Mouse (Mus musculus): ENCODE measurements around the gene Tenm4.

Gene Tenm4

DNA sequence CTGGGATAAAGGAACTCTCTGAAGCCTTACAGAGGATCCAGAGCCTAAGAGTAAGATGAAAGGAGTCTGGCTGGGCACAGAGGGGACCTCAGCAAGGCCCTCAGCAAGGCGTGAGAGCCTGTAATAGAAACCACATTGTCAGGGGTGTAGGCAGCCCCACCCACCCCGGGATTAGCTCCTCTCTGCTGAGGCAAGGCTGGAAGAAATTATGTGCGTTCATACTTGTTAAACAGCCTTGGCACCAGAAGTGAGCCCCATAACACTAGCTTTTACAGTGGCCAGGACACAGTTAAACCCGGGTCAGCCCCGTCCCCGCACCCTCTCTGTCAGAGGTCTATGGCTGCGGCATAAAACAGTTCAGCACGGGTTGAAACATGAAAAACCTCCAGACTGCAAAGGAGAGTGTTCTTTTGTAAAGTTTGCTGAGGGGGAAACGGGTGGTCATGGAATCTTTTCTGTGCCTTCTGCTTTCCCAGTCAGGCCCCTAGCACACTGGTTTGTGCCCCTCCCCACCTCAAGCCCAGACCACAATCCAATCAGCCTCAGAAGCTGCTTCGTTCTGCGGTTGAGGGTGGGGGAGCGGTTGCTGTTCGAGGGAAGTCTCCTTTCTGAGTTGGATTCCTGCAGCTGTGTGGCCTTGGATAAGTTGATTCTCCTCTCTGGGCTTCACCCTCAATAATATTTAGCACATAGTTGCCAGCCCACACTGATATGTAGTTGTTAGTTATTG is 486.2 kb downstream of the Tenm4 start:
- DNase-seq, result no peak

DNA sequence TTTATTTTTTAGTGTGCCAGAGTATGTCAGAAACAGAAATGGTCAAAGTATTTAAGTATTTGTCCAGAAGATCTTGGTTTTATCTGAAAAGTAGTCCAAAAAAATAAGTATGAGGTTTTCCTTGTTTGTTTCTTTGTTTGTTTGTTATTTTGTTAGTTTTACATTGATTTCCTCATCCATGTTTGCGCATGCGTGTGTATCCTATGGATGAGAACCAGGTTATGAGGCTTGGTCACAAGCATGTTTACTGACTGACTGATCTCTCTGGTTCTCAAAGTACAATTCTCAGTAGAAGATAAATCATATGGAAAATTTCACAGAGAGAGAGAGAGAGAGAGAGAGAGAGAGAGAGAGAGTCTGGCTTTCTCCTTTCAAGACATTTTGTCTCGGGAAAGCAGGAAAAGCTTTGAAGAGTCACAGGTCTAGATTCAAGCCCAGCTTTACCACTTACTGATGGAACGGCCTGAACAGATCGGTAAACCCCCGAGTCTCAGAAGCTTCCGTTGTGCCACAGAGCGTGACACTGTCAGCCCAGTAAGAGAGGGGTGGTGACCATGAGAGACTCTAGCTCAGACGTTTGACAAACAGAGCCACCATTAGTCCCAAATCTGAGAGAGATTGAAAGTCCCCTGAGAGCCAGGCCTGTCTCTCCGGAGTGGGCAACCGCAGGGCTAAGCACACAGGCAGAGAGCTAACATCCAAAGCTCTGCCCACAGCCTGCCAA is 487.0 kb downstream of the Tenm4 start:
- no peak for DNase-seq

DNA sequence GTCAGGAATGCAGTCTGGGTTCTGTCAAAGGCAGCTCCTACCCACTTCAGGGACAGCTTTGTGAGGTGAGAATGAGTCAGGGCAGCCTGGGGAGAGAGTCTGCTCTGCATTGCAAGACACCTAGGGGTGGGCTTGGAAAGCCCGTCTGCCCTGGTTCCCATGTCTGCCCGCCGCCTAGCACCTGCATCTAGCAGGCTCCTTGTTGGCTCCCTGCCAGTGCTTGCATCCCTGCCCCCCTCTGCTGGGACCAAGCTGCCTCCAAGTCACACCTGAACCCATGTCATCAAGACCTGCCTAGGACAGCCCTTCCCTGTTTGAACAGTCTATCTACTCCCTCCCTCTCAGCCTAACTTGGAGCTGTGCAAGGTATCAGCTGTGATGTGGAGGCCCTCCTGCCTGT is 489.9 kb downstream of the Tenm4 start:
- DNase-seq, result no peak

DNA sequence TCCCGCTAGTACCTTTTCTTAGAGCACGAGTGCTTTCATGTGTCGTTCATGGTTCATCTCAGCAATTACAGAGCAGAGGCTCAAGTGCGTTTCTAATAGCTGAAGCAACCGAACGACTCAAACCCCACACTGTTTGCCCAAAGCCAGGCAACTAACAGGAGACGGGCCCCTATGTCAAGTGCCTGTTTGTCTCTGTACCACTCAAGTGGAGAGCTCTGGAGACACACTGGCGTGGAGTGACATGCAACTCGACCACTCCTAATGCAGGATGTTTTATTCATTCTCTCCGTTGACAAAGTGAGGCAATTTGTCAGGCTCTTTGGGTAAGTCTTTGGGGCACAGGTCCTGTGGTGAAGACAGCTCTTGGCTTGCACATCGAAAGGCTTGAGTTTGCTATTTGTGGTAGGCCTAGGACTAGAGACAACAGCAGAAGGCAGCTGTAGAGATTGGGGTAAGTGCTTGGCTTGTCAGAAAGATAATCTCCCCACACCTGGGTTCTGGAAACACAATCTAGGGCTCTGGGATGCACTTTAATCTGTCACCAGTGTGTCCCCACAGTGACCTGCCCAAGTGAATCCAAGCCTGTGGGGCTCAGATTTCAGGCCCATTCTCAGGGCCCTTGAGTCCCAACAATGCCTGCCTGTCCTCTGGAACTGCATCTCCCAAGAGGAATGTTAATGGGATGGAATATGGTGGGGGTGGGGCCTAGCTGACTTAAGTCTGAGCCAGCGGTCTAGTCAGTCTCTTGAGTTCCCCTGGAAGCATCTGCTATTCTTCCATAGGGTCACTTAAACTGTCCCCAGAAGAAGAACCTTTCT is 490.5 kb downstream of the Tenm4 start:
- no peak for DNase-seq

DNA sequence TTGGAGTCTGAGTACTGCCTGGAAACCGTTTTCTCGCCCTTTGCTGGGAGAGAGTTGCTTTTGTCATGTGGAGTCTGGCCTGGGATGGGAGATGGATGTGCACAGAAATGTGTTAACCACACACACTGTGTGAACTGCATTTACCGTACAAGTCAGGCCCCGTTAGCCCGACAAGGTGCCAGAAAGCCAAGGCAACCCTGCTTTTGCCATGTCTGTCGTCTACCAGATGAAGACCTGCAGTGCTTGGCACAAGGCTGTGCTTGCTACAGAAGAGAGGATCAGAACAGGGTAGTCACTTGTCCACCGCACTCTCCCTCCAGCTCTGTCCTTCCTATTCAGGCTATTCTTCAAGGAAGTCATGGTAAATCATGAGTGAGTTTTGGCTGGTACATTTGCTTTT is 492.3 kb downstream of the Tenm4 start:
- DNase-seq, result no peak

DNA sequence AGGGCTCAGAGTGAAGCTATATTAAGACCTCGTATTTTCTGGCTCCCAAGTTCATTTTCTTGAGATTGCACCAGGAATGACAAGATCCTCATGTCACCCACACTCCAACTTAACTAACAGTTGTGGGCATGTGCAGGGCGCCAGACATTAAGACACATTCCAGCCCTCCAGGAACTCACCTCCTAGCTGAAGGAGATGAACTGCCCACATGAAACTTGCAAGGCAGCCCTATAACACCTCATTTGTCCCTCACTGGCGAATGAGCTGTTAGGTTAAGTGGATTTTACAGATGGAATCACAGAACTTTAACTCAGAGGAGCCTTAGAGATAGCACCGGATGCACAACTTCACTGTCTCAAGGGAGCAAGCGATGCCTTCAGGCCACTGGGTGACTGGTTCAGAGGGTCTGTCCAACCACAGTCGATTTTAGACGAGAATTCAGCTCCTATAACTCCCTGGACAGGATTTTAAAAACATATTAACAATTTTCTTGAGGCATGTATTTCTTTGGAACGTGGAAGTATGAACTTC is 495.4 kb downstream of the Tenm4 start:
- DNase-seq, result no peak

DNA sequence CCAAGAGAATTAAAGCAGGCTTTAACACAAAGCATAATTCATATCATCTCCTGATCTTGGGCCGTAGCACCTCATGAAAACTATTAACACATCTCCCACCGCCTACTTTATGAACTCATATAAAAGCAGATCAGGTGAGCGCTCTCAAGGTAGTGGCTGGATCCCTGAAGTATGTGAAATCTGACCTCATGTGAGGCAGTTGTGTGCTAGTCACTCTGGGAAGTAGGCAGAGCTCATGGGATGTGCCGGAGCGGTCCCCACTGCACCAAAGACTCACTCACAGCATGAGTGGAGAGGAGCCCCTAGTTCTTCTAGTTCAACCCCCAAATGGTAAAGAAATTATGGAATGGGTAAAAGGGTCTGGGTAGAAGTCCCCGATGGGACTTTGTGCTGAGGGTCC is 496.6 kb downstream of the Tenm4 start:
- no peak for DNase-seq

DNA sequence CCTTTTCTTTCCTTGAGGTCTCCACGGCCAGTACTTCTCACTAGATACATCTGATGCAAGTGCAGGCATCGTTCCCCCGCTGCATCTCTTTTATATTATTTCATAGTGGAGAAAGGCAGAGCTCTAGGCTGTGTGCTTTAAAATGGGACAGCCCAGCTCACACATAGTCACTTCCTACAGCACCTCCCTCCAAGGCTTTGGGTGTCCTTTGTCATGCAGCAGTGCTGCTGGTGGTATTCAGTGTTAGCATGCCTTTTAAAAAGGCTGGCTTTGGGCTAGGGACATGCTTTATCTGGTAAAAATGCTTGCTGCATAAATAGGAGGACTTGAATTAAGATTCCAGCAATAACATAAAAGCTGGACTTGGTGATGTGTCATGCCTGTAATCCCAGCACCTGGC is 499.0 kb downstream of the Tenm4 start:
- no peak for DNase-seq

DNA sequence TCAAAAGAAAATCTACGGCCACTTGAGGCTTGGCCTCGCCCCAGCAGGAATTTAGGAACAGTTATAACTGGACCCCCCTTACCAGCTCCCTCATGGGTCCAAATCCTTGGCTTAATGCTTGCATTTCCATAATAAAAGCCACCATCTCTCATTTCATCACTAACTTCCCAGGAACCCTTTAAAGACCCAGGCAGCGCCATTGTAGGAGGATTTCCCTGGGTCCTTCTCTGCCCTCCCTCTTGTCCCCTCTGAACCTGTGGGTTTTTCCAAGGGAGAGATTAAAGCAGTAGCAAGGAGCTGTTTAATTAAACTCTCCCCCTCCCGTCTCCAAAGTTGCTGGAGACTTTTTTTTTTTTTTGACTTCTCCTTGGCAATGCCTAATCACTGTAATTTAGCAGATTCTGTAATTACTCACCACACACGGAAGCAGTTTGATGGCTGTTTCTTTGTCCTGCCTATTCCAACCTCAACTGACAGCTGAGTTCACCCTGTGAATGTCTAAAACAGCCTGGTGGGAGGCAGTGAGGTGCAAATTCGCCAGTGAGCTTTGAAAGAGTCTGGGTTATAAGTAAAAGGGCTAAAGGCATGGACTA is 501.4 kb downstream of the Tenm4 start:
- no peak for DNase-seq

DNA sequence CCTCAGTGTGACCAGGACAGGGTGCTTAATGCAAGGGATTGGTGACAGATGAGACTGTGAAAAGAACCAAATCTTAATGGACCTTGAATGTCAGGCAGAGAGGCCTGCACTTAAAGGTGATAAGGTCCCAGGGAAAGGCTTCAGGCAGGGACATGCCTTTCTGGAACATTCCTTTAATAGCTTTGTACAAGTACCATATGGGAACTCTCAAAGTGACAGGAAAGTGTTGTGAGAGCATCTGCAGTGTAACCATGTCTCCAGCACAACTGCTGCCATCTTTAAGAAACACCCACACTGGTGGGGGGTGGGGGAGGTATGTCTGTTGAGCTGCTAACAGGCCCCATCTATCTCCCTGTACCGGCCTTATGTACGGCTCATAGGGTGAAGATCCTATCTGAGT is 506.0 kb downstream of the Tenm4 start:
- no peak for DNase-seq

DNA sequence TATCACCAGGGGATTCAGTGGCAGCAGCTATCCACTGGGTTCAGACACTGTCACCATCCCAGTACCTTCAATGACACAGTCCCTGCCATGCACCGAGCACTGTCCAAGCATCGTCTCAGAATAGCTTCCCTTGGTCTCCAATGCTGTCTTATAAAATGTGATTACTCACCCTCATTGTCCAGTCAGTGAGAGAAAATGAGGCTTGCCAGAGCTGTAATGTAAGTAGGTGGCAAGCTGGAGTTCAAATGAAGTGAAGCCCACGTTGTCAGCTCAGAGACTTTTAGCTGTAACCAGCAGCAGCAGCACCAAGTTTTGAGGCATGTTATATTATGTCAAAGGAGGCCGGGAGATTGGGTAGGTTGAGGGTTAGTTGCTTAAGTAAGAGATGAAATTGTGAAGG is 507.2 kb downstream of the Tenm4 start:
- DNase-seq, result no peak

DNA sequence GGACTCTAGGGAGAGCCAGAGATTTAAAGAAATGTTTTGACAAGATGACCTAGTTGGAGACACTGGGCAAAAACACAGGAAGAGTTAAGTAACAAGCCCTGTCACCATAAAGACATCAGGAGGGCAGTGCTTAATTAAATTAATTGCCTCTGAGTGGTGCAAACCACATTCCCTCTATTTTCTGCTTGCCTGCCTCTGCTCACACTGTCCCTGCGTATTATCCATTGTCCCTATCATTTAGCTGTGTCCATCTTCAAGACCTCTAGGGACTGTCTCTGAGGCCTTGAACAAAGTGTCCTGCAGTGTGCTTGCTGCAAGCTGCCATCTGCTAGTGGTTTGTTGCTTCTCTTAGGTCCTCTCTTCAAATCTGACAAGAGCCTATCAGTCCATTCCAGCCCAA is 508.7 kb downstream of the Tenm4 start:
- no peak for DNase-seq

DNA sequence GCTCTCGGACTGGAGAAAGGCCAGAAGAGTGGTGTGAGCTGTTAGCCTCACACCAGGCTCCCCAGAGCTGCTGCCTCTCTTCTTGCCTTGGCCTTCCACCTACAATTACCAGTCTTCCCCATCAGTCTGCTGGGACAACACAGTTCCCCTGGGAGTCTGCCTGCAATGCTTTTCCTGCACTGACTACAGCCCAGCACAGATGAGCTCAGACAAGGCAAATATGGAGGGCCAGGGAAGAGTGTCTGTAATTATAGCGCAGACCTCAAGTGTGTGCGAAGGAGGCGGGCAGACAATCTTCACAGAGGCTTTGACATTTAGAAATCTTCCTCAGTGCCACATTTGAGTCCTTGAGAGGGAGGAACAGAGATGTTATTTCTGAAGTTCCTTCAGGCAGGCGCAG is 509.4 kb downstream of the Tenm4 start:
- no peak for DNase-seq

DNA sequence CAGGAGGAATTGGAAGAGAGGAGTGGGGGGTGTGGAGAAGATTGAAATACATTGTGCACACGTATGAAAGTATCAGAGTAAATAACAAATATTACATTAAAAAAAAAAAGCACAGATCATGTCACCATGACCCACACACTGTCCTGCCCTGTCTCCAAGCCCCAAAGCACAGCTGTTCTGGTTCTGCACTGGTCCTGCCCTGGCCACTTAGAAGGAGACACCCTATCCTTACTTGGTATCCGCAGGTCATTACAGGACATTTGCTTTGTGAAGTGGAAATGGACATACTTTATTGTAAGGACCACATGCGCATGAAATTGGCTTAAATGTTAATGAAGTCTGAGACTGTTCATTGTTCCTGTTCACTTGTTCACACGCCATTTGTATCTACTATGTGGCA is 510.8 kb downstream of the Tenm4 start:
- no peak for DNase-seq

DNA sequence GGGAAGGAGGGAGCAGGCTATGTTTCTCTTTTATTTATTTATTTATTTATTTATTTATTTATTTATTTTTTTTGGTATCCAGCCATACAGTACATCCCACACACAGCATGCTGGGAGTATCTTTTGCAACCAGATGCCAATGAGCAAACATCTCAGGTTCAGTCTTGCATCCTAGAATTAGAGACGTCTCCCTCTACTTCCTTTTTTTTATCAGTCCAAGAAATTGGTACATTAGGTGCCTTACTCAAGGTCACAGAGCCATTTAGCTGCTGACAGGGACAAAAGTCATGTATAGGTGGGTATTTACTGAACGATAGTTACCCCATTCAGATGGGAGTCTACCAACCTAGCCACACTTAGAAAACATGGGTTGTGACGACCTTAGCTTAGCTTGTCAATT is 517.1 kb downstream of the Tenm4 start:
- no peak for DNase-seq

DNA sequence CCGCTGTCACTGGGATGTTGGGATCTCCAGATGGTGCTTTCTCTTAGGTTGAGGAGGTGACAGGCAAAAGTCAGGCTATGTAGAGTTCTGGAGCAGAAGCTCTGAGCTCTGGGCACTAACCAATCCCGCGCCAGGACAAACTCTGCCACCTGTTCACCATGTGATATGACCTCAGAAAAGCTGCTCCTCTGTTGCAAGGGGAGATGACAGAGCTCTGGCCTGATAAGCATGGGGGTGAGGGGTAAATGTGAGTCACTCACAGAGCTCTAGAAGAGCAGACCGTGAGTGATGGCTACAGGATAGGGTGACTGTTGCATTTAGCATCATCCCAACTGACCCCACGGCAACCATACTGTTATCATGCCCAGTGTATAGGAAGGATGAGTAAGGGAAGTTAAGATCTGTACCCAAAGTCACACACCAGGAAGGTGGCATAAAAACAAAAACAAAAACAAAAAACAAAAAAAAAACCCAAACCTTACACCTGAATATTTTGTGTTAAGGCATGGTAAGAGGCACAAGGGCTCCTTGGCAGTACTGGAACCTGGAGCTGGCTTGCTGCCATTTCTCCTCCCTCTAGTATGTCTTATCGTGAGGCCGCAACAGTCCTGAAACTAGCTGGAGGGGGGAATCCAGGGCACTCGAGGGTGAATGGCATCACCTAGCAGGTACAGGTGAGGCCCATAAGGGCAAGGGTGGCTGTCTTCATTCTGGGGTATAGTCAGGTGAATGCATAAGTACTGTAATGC is 530.2 kb downstream of the Tenm4 start:
- no peak for DNase-seq

DNA sequence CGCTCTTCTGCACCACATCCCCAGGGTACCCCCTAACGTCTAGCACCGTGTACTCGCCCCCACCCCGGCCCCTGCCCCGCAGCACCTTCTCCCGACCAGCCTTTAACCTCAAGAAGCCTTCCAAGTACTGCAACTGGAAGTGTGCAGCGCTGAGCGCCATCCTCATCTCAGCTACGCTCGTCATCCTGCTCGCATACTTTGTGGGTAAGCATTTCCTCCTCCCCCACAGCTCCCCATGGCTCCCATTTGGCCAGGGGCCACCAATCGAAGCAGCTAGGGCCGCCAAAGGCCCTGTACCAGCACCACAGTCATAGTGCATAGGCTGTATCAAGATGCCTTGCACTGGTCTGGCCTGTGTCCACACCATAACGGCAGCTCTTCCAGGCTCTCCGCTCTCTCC is 532.9 kb downstream of the Tenm4 start:
- DNase-seq, result no peak

DNA sequence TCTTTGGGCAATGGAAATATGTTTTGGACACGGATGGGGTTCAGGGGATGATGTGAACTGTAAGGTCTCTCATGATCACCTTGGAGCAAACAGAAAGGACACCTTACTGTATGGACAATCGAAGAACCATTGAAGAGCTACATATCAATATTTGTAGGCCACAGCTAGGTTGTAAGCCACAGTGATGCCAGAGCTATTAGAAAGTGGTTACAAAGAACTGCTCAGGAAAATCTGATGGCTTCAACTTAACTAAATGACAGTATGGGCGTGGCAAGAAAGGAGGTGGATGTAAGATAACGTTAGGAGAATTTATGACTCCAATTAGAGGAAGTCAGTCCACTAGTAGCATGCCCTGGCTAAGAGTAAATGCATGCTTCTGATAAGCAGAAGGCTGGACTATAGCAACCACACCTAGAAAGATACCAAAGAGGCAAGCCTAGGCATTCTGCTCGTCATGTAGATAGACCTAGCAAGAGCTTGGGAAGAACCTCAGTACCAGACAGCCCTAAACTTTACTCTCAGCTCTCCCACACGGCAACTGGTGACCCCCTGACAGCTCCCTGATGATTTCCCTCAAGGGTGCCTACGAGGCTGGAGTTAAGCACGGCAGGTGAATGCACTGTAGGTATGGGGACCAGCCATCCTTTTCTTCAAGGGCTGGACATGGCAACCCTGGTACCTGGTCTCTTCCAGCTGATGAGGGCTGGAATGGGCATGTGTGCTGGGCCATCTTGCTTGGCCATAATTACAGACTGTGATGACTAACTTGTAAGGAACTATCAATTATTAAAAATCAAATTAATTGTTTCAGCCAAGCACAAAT is 534.5 kb downstream of the Tenm4 start:
- DNase-seq, result no peak

DNA sequence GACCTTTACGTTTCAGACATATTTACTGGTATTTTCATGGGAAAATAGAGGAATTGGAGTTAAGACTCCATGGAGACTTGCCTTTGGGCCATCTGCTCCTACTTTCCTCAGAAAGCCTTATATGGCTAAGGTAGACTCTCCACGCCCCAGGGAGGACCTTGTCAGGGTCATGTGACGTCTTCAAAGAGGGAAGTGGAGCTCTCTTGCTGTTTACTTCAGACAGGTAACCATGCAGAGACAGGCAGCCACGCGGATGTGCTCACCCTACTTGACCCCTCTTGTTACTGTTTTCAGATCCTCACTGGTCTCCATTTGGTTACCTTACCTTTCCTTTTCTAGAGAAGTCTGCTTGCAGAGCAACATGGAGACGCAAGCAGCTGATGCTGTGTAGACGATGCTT is 535.5 kb downstream of the Tenm4 start:
- DNase-seq, result no peak

DNA sequence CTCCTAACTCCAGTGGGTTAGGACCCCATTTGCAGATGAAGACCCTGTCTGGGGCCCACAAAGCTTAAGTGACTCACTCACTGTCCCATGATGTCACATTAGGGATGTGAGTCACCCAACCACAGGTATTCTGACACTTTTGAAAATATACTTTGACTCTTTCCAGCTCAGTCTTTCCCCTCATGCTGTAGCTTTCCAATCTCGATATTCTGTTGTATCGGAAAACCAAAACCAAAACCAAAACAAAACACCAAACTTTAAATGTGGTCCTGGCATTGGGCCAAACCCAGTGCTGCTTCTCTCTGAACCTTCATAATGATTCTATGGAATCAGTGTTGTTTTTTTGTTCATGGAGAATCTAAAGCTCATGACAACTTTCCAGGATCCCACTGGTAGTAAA is 536.1 kb downstream of the Tenm4 start:
- no peak for DNase-seq

DNA sequence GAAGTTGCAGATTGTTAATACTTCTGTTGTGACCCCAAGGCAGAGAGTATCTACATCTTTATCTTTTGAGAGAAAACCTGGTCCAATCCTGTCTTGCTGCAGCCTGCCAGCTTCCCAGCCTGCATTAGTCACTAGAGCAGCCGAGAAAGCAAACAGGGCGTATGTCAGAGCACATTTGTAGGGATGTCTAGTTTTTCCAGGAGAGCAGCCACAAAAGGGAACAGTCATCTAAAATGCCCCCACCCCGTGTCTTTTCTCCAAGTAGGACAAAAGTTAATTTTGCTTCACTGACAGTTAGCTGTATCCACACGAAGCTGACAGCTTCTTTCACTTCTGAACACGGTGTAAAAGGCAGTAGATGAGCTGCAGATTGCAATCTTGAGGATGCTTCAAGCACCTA is 537.0 kb downstream of the Tenm4 start:
- DNase-seq, result no peak

DNA sequence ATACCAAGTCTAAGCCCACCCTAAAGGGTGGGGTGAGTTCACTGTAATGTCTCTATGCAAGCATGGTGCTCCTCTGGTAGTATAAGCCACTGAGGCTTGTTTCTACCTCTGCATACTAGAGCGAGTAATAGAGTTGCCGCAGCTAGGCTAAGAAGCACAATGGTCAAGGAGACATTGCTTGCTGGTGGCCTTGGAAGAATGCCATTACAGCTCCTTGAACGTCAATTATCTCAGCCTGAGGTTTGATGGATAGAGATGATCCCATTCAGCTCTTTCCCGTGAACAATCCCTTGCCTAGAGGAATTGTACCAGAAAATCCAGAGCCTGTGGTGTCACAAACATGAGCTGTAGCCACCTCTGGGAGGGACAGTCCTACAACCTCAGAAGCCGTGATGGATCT is 537.5 kb downstream of the Tenm4 start:
- no peak for DNase-seq
